Mouse (Mus musculus) midbrain, postnatal 0 days (tissue): Measurements from ENCODE around the gene Phf12. TPM values are rescaled to one million over a fixed set of nuclear protein-coding genes. Genes with fewer than 3 reads are reported as not detected.
A peak's percentile ranks its signal among the peaks of the same experiment; 100 is the strongest.

Source experiments
- ATAC-seq: fragments of 200-750 bp; cut with Nextera tagmentation; 2 replicates; pipeline ENCODE4 v1.8.0; 2017; ENCODE audit warnings: moderate number of reproducible peaks, mild to moderate bottlenecking, moderate TSS enrichment, moderate library complexity; ENCODE audit not compliant: low FRiP score
- DNase-seq: peaks from one replicate; pipeline ENCODE4 v3.0.0-alpha.2; 2015; ENCODE audit warnings: low spot score
- H3K27ac ChIP-seq: fragments of 300-500 bp; sonication (generic); 2 replicates; pipeline ENCODE4 v1.5.1; 2014; ENCODE audit warnings: low read depth, mild to moderate bottlenecking, low read length, mixed read lengths
- H3K27me3 ChIP-seq: fragments of 300-500 bp; sonication (generic); 2 replicates; pipeline ENCODE4 v1.6.1; 2014; ENCODE audit warnings: low read length, control low read depth, mixed read lengths; ENCODE audit not compliant: insufficient read depth
- H3K36me3 ChIP-seq: fragments of 300-500 bp; sonication (generic); 2 replicates; pipeline ENCODE4 v1.6.1; 2014; ENCODE audit warnings: low read length, control low read depth, mixed read lengths; ENCODE audit not compliant: insufficient read depth
- H3K4me1 ChIP-seq: fragments of 300-500 bp; sonication (generic); 2 replicates; pipeline ENCODE4 v1.6.1; 2014; ENCODE audit warnings: mild to moderate bottlenecking, control low read depth, antibody characterized with exemption, low read length, mixed read lengths; ENCODE audit not compliant: insufficient read depth
- H3K4me2 ChIP-seq: fragments of 300-500 bp; sonication (generic); 2 replicates; pipeline ENCODE4 v1.6.1; 2014; ENCODE audit warnings: low read depth, mild to moderate bottlenecking, low read length, mixed read lengths; ENCODE audit not compliant: poor library complexity, severe bottlenecking
- H3K4me3 ChIP-seq: fragments of 300-500 bp; sonication (generic); 2 replicates; pipeline ENCODE4 v1.5.1; 2014; ENCODE audit warnings: low read depth, mild to moderate bottlenecking, low read length, moderate library complexity
- H3K9ac ChIP-seq: fragments of 300-500 bp; sonication (generic); replicated peaks from 2 replicates; pipeline ENCODE4 v1.6.1; 2014; ENCODE audit warnings: mild to moderate bottlenecking, low read length, moderate library complexity, mixed read lengths; ENCODE audit not compliant: poor library complexity, severe bottlenecking
- H3K9me3 ChIP-seq: fragments of 300-500 bp; sonication (generic); 2 replicates; pipeline ENCODE4 v1.6.1; 2016; ENCODE audit warnings: low read length, control low read depth
- CTCF ChIP-seq: IDR thresholded peaks from 2 replicates; pipeline ENCODE4 v1.5.1; 2016; ENCODE audit warnings: antibody characterized with exemption, mild to moderate bottlenecking
- WGBS: fragments of 180-500 bp; shearing (Covaris S2); extraction: QIAGEN DNeasy Blood & Tissue Kit; methylation state at CpG from one replicate; pipeline ENCODE4 v1.1.7; 2014; 5-methylcytosine and 5-hydroxymethylcytosine counted together
- polyA plus RNA-seq: library from polyadenylated mRNA; unstranded; fragments of >200 nt; fragmentation: Nextera tagmentation; extraction: Ambion mirVana; gene quantifications from 2 replicates; pipeline ENCODE4 v1.2.1, GENCODE M21; 2015
- total RNA-seq: library from RNA; depleted of rRNA; stranded (reverse); fragments of >200 nt; gene quantifications from 2 replicates; pipeline ENCODE4 v1.2.3, GENCODE M21; 2014

Gene Phf12
- total and polyA plus RNA-seq, 2 experiments from 2014 or later = 9.9 to 53.9 TPM

- H3K9me3 ChIP-seq = no peaks in the 10 kb centered on the region
- H3K9ac ChIP-seq = no peak overlapping the region
- no peak overlapping the region for H3K4me2 ChIP-seq
- peaks cover 16% of the 10 kb centered on the region for H3K36me3 ChIP-seq
- ATAC-seq = no peak
- H3K27ac ChIP-seq = no peak overlapping the region
- DNase-seq = peak; percentile 81
- H3K4me1 ChIP-seq = 0 out of 2 replicates have a peak, but pooled peaks cover 4% of the 10 kb centered on the region
- TF ChIP-seq CTCF = no peak
- no peaks in the 10 kb centered on the region for H3K27me3 ChIP-seq
- 72% methylated on average over 2 of the region's 2 CpGs for WGBS
- no peak overlapping the region for H3K4me3 ChIP-seq
Observed at GRCm38 (mm10) chr11:77958268-77958667, 24.3 kb upstream of the Phf12 start.

- WGBS = 73% methylated on average over 9 of the region's 9 CpGs
- TF ChIP-seq CTCF = no peak
- no peak for ATAC-seq
- H3K9ac ChIP-seq = no peak overlapping the region
- no peak overlapping the region for H3K4me2 ChIP-seq
- no peaks in the 10 kb centered on the region for H3K27me3 ChIP-seq
- H3K27ac ChIP-seq = no peak overlapping the region
- no peaks in the 10 kb centered on the region for H3K9me3 ChIP-seq
- no peak for DNase-seq
- peaks cover 11% of the 10 kb centered on the region for H3K36me3 ChIP-seq
- H3K4me1 ChIP-seq = 0 out of 2 replicates have a peak, but pooled peaks cover 4% of the 10 kb centered on the region
- H3K4me3 ChIP-seq = no peak overlapping the region
Observed at GRCm38 (mm10) chr11:77958932-77959331, 23.6 kb upstream of the Phf12 start.

- DNase-seq (no peak), ATAC-seq (no peak)
- peaks cover 6% of the 10 kb centered on the region; the same call in 1 of the 2 replicates for H3K36me3 ChIP-seq
- H3K9ac ChIP-seq = 0 out of 2 replicates have a peak overlapping the region, but pooled peaks have one; percentile 19
- H3K27me3 ChIP-seq = no peaks in the 10 kb centered on the region
- no peak overlapping the region for H3K27ac ChIP-seq
- no peak for TF ChIP-seq CTCF
- H3K9me3 ChIP-seq = no peaks in the 10 kb centered on the region
- no peak overlapping the region for H3K4me3 ChIP-seq
- H3K4me2 ChIP-seq = no peak overlapping the region
- peaks cover 9% of the 10 kb centered on the region; the same call in 1 of the 2 replicates for H3K4me1 ChIP-seq
- WGBS = 50% methylated on average over 9 of the region's 9 CpGs
Observed at GRCm38 (mm10) chr11:77960199-77960598, 22.4 kb upstream of the Phf12 start.

- Histone ChIP-seq H3K36me3 (peaks cover 3% of the 10 kb centered on the region; the same call in 1 of the 2 replicates), H3K4me3 (no peak overlapping the region), H3K27ac (no peak overlapping the region), H3K4me1 (peaks cover 16% of the 10 kb centered on the region), H3K9me3 (no peaks in the 10 kb centered on the region), H3K4me2 (no peak overlapping the region), H3K9ac (no peak overlapping the region), H3K27me3 (no peaks in the 10 kb centered on the region)
- 58% methylated on average over 5 of the region's 5 CpGs for WGBS
- no peak for ATAC-seq
- no peak for TF ChIP-seq CTCF
- DNase-seq = no peak
Observed at GRCm38 (mm10) chr11:77960898-77961297, 21.7 kb upstream of the Phf12 start.

GRCm38 (mm10) chr11:77962946-77963345 is 19.6 kb upstream of the Phf12 start:
- 90% methylated on average over 10 of the region's 10 CpGs for WGBS

GRCm38 (mm10) chr11:77964415-77965095 is 18.0 kb upstream of the Phf12 start:
- no peak overlapping the region; the same call in none of the 2 replicates for H3K9ac ChIP-seq
- no peak for ATAC-seq

More at GRCm38 (mm10) chr11:77962946-77963345, 19.6 kb upstream of the Phf12 start:
- H3K36me3 ChIP-seq = peaks cover 3% of the 10 kb centered on the region; the same call in 1 of the 2 replicates
- ATAC-seq (no peak), DNase-seq (no peak)
- H3K4me3 ChIP-seq = no peak overlapping the region
- peaks cover 20% of the 10 kb centered on the region for H3K4me1 ChIP-seq
- no peak overlapping the region for H3K4me2 ChIP-seq
- H3K27ac ChIP-seq = no peak overlapping the region
- no peak overlapping the region for H3K9ac ChIP-seq
- no peaks in the 10 kb centered on the region for H3K9me3 ChIP-seq
- H3K27me3 ChIP-seq = no peaks in the 10 kb centered on the region
- no peak for TF ChIP-seq CTCF

More at GRCm38 (mm10) chr11:77964415-77965095, 18.0 kb upstream of the Phf12 start:
- DNase-seq = no peak
- H3K4me3 ChIP-seq = no peak overlapping the region
- no peaks in the 10 kb centered on the region for H3K9me3 ChIP-seq
- no peak for TF ChIP-seq CTCF
- 26% methylated on average over 19 of the region's 19 CpGs for WGBS
- H3K36me3 ChIP-seq = peaks cover 8% of the 10 kb centered on the region
- peaks cover 20% of the 10 kb centered on the region for H3K4me1 ChIP-seq
- H3K27ac ChIP-seq = no peak overlapping the region; the same call in 1 of the 2 replicates
- H3K27me3 ChIP-seq = no peaks in the 10 kb centered on the region
- no peak overlapping the region for H3K4me2 ChIP-seq
